Mouse (Mus musculus) heart, embryonic 13.5 days (tissue): ENCODE results near the gene Siglecf. TPM values are rescaled to one million over a fixed set of nuclear protein-coding genes. Genes with fewer than 3 reads are reported as not detected.

ENCODE experiments used
- ATAC-seq: fragments of 200-750 bp; cut with Nextera tagmentation; 2 replicates; pipeline ENCODE4 v1.8.0; 2017; ENCODE audit warnings: moderate TSS enrichment; ENCODE audit not compliant: insufficient number of reproducible peaks, low FRiP score, low TSS enrichment; ENCODE audit errors: extremely low read depth
- H3K27ac ChIP-seq: fragments of 300-500 bp; sonication (generic); replicated peaks from 2 replicates; pipeline ENCODE4 v1.5.1; 2015; ENCODE audit warnings: moderate library complexity, mild to moderate bottlenecking, inconsistent platforms
- H3K27me3 ChIP-seq: fragments of 300-500 bp; sonication (generic); replicated peaks from 2 replicates; pipeline ENCODE4 v1.6.1; 2015; ENCODE audit warnings: mild to moderate bottlenecking, inconsistent platforms
- H3K36me3 ChIP-seq: fragments of 300-500 bp; sonication (generic); 2 replicates; pipeline ENCODE4 v1.6.1; 2015; ENCODE audit warnings: mild to moderate bottlenecking, inconsistent platforms
- H3K4me1 ChIP-seq: fragments of 300-500 bp; sonication (generic); 2 replicates; pipeline ENCODE4 v1.6.1; 2015; ENCODE audit warnings: inconsistent platforms
- H3K4me2 ChIP-seq: fragments of 300-500 bp; sonication (generic); 2 replicates; pipeline ENCODE4 v1.6.1; 2015; ENCODE audit warnings: inconsistent platforms, mild to moderate bottlenecking, moderate library complexity
- H3K4me3 ChIP-seq: fragments of 300-500 bp; sonication (generic); 2 replicates; pipeline ENCODE4 v1.5.1; 2015; ENCODE audit warnings: moderate library complexity, mild to moderate bottlenecking, inconsistent platforms
- H3K9ac ChIP-seq: fragments of 300-500 bp; sonication (generic); 2 replicates; pipeline ENCODE4 v1.6.1; 2015; ENCODE audit warnings: inconsistent platforms, mild to moderate bottlenecking, moderate library complexity
- H3K9me3 ChIP-seq: fragments of 300-500 bp; sonication (generic); 2 replicates; pipeline ENCODE4 v1.6.1; 2016; ENCODE audit warnings: inconsistent platforms
- WGBS: fragments of 180-500 bp; shearing (Covaris S2); methylation state at CpG from one replicate; pipeline ENCODE4 v1.1.7; 2015; ENCODE audit warnings: mixed read lengths; 5-methylcytosine and 5-hydroxymethylcytosine counted together
- polyA plus RNA-seq: library from polyadenylated mRNA; unstranded; fragments of >200 nt; fragmentation: Nextera tagmentation; extraction: Ambion mirVana; gene quantifications from 2 replicates; pipeline ENCODE4 v1.2.1, GENCODE M21; 2015

Siglecf gene
- 0.17 TPM in 1 of 2 replicates, not detected in the other for polyA plus RNA-seq

- Histone ChIP-seq H3K27me3 (no peaks in the 10 kb centered on the region), H3K27ac (no peak within 1 kb of the TSS), H3K9ac (no peak within 1 kb of the TSS), H3K4me3 (no peak within 1 kb of the TSS), H3K36me3 (no peaks in the 10 kb centered on the region), H3K9me3 (no peaks in the 10 kb centered on the region), H3K4me1 (0 out of 2 replicates have a peak, but pooled peaks cover 3% of the 10 kb centered on the region), H3K4me2 (no peak within 1 kb of the TSS)
- no peak for ATAC-seq
- 41% methylated on average over 3 of the region's 3 CpGs for WGBS
Measured at GRCm38 (mm10) chr7:43351154-43351553, at the start of gene Siglecf. Gene Siglecf, plus strand, starts transcription at chr7:43351341.

DNA sequence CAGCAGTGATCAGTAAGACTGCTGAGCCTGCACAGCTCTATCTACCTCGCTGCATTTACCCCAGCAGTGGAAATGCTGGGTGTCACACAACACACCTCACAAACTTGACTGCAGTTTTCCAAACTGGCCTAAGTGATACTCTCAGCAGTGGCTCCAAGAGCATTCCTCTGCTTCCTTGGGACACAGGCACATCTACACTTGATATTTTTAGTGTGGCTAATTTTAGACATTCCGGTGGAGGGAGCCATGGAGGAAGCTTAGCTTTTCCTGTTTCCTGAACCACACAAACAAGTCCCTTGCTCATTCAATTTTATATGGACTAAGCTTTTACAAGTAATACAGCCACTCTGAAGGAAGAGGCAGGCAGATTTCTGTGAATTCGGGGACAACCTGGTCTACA, 45.9 kb upstream of the Siglecf start:
- Histone ChIP-seq H3K9ac (no peak overlapping the region), H3K27ac (peak overlapping the region; percentile 92), H3K4me2 (peak overlapping the region; percentile 53), H3K4me3 (no peak overlapping the region), H3K4me1 (peaks cover 25% of the 10 kb centered on the region), H3K9me3 (no peaks in the 10 kb centered on the region), H3K27me3 (no peaks in the 10 kb centered on the region), H3K36me3 (peaks cover 85% of the 10 kb centered on the region)
- WGBS = 42% methylated on average over 3 of the region's 3 CpGs
- ATAC-seq = no peak

- no peak for ATAC-seq
- Histone ChIP-seq H3K4me3 (no peak overlapping the region), H3K27ac (no peak overlapping the region), H3K9ac (no peak overlapping the region), H3K36me3 (peaks cover 58% of the 10 kb centered on the region), H3K4me2 (no peak overlapping the region), H3K4me1 (peaks cover 44% of the 10 kb centered on the region), H3K9me3 (no peaks in the 10 kb centered on the region), H3K27me3 (no peaks in the 10 kb centered on the region)
- 81% methylated on average over 2 of the region's 2 CpGs for WGBS
Measured at GRCm38 (mm10) chr7:43309069-43309468, 42.1 kb upstream of the Siglecf start.

DNA sequence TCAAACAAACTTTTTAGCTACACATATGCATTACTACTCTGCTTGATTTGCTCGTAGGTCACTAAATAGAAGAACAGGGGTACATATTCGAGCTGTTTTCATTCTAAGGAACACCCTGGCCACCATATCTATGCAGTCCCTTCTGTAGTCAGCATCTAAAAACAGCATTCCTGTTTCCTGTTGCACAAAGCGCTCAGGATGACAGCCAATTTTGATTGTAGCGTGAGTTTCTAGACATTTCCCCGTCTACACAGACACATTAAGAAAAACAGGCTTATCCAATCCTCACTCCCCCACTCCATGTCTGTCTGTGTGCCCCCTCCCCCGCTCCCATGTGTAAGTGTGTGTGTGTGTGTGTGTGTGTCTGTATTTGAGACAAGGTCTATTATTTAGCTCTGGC, 39.5 kb upstream of the Siglecf start:
- Histone ChIP-seq H3K4me1 (peaks cover 28% of the 10 kb centered on the region), H3K27ac (peak overlapping the region; percentile 91), H3K27me3 (no peaks in the 10 kb centered on the region), H3K4me3 (peak overlapping the region; percentile 91), H3K36me3 (peaks cover 42% of the 10 kb centered on the region), H3K9me3 (no peaks in the 10 kb centered on the region), H3K4me2 (peak overlapping the region; percentile 83), H3K9ac (peak overlapping the region; percentile 93)
- ATAC-seq = no peak
- 48% methylated on average over 6 of the region's 6 CpGs for WGBS

- H3K4me1 ChIP-seq = peaks cover 28% of the 10 kb centered on the region
- peaks cover 33% of the 10 kb centered on the region for H3K36me3 ChIP-seq
- WGBS = 1% methylated on average over 32 of the region's 32 CpGs
- H3K4me3 ChIP-seq = peak overlapping the region; percentile 91
- H3K9me3 ChIP-seq = no peaks in the 10 kb centered on the region
- ATAC-seq = peak; percentile 45; the same call in 1 of the 2 replicates
- H3K27me3 ChIP-seq = no peaks in the 10 kb centered on the region
- peak overlapping the region; percentile 91 for H3K27ac ChIP-seq
- H3K9ac ChIP-seq = peak overlapping the region; percentile 93
- peak overlapping the region; percentile 83 for H3K4me2 ChIP-seq
Measured at GRCm38 (mm10) chr7:43312386-43313012, 38.6 kb upstream of the Siglecf start.

DNA sequence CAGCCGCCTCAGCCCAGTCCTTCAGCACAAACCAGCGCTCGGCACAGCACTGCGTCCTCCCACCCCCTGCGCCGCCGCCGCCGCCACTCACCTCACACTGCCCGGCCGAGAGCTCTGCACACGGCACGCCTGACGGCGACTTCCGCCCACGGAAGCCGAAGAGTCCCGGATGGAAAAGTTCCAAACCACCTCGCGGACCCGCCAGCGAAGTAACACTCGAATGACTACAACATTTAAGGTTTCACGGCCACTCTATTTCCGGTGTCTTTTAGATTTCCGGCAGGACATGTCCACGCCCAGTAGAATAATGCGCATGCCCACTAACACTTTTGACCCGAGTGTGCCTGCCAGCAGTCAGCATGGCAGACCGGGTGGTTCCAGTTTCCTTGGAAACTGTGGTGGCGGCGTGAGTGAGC, 38.1 kb upstream of the Siglecf start, which contains the start of gene Zfp715:
Gene Zfp715 (minus strand): TSS at position 282 of the 416 bp plus-strand sequence.
- H3K9me3 ChIP-seq = no peaks in the 10 kb centered on the region
- peak; percentile 74 for ATAC-seq
- peak within 1 kb of the TSS; percentile 91 for H3K4me3 ChIP-seq
- no peaks in the 10 kb centered on the region for H3K27me3 ChIP-seq
- H3K36me3 ChIP-seq = peaks cover 28% of the 10 kb centered on the region
- H3K4me1 ChIP-seq = peaks cover 28% of the 10 kb centered on the region
- H3K9ac ChIP-seq = peak within 1 kb of the TSS; percentile 93
- H3K27ac ChIP-seq = peak within 1 kb of the TSS; percentile 91
- peak within 1 kb of the TSS; percentile 83 for H3K4me2 ChIP-seq
- under 1% methylated on average over 33 of the region's 33 CpGs for WGBS

DNA sequence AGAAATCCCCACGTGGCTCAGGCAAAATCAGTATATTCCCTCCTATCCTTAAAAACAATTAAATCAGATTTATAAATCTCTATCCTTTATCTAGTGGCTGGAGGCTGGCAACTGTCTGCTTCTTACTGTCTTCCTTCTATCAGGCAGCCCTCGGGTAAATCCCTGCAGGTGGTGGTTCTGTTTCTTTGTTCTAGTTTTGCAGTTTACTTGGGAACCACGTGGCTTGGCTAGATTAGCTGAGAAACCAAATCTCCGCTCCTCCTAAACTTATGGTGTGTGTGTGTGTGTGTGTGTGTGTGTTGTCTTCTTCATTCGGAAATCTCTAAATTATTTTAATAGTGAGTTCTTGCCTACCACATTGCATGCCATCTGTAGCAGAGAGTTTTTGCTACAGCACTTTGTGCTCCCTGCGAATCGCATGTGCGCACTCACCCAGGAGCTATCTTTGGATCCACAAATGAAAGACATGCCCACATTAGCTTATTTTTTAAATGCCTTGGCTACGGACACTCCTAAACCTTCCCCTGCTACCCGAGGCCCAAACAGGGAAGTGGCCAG, 24.8 kb upstream of the Siglecf start:
- Histone ChIP-seq H3K9me3 (no peaks in the 10 kb centered on the region), H3K27me3 (no peaks in the 10 kb centered on the region), H3K27ac (no peak overlapping the region), H3K36me3 (no peaks in the 10 kb centered on the region), H3K4me3 (no peak overlapping the region), H3K9ac (no peak overlapping the region), H3K4me2 (no peak overlapping the region), H3K4me1 (no peaks in the 10 kb centered on the region)
- no peak for ATAC-seq
- WGBS = 44% methylated on average over 10 of the region's 10 CpGs

- H3K4me1 ChIP-seq = no peaks in the 10 kb centered on the region
- no peak overlapping the region for H3K9ac ChIP-seq
- no peak overlapping the region for H3K4me3 ChIP-seq
- H3K27me3 ChIP-seq = no peaks in the 10 kb centered on the region
- no peak for ATAC-seq
- H3K27ac ChIP-seq = no peak overlapping the region
- H3K4me2 ChIP-seq = no peak overlapping the region
- H3K9me3 ChIP-seq = no peaks in the 10 kb centered on the region
- WGBS = 46% methylated on average over 4 of the region's 4 CpGs
- H3K36me3 ChIP-seq = no peaks in the 10 kb centered on the region
Measured at GRCm38 (mm10) chr7:43328101-43328500, 23.0 kb upstream of the Siglecf start.

GRCm38 (mm10) chr7:43333203-43333602, 17.9 kb upstream of the Siglecf start:
- WGBS = 20% methylated on average over 5 of the region's 7 CpGs

GRCm38 (mm10) chr7:43333899-43334298, 17.2 kb upstream of the Siglecf start:
- WGBS = 42% methylated on average over 2 of the region's 2 CpGs

More at GRCm38 (mm10) chr7:43333203-43333602, 17.9 kb upstream of the Siglecf start:
- Histone ChIP-seq H3K4me3 (no peak overlapping the region), H3K9ac (no peak overlapping the region), H3K27ac (no peak overlapping the region), H3K27me3 (no peaks in the 10 kb centered on the region), H3K4me2 (no peak overlapping the region), H3K36me3 (no peaks in the 10 kb centered on the region), H3K4me1 (no peaks in the 10 kb centered on the region), H3K9me3 (no peaks in the 10 kb centered on the region)
- no peak for ATAC-seq

DNA sequence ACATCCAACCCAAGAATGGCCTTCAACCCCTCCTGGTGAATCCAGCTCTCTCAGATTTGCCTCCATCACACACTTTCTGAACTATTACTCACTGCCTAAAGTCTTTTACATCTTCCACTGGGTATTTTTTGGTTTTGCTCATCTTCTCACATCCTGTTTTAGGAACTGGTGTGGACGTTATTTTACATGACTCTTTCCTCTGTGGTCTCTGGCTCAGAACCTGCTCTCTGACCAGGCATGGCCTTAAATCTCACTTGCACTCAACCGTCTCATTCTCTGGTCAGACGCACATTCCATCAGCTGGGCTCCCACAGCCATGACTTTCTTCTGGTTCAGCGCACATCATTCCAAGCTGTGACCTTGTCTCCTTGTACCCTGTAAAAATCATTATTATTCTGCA, 10.4 kb upstream of the Siglecf start:
- Histone ChIP-seq H3K36me3 (no peaks in the 10 kb centered on the region), H3K27ac (no peak overlapping the region), H3K9me3 (no peaks in the 10 kb centered on the region), H3K4me1 (no peaks in the 10 kb centered on the region), H3K4me2 (no peak overlapping the region), H3K4me3 (no peak overlapping the region), H3K27me3 (no peaks in the 10 kb centered on the region), H3K9ac (no peak overlapping the region)
- ATAC-seq = no peak
- 76% methylated on average over 4 of the region's 4 CpGs for WGBS

More at GRCm38 (mm10) chr7:43333899-43334298, 17.2 kb upstream of the Siglecf start:
- Histone ChIP-seq H3K27me3 (no peaks in the 10 kb centered on the region), H3K4me2 (no peak overlapping the region), H3K36me3 (no peaks in the 10 kb centered on the region), H3K9ac (no peak overlapping the region), H3K27ac (no peak overlapping the region), H3K4me1 (no peaks in the 10 kb centered on the region), H3K9me3 (no peaks in the 10 kb centered on the region), H3K4me3 (no peak overlapping the region)
- ATAC-seq = no peak

- Histone ChIP-seq H3K9me3 (no peaks in the 10 kb centered on the region), H3K4me3 (no peak overlapping the region), H3K36me3 (no peaks in the 10 kb centered on the region), H3K4me2 (no peak overlapping the region), H3K4me1 (no peaks in the 10 kb centered on the region), H3K27me3 (no peaks in the 10 kb centered on the region), H3K27ac (no peak overlapping the region), H3K9ac (no peak overlapping the region)
- ATAC-seq = no peak
- WGBS = 51% methylated on average over 5 of the region's 5 CpGs
Measured at GRCm38 (mm10) chr7:43343191-43343590, 8.0 kb upstream of the Siglecf start.
